Mouse (Mus musculus) hindbrain, embryonic 15.5 days (tissue): ENCODE results near the gene Ube2d2b. TPM values are rescaled to one million over a fixed set of nuclear protein-coding genes. Genes with fewer than 3 reads are reported as not detected.

ENCODE experiments used
- ATAC-seq: fragments of 200-750 bp; cut with Nextera tagmentation; 2 replicates; pipeline ENCODE4 v1.8.0; 2017; ENCODE audit warnings: low read depth, moderate number of reproducible peaks, moderate TSS enrichment; ENCODE audit not compliant: low FRiP score
- H3K27ac ChIP-seq: fragments of 300-500 bp; sonication (generic); replicated peaks from 2 replicates; pipeline ENCODE4 v1.5.1; 2015; ENCODE audit warnings: mild to moderate bottlenecking, inconsistent platforms
- H3K27me3 ChIP-seq: fragments of 300-500 bp; sonication (generic); 2 replicates; pipeline ENCODE4 v1.6.1; 2015; ENCODE audit warnings: control low read depth, inconsistent platforms
- H3K36me3 ChIP-seq: fragments of 300-500 bp; sonication (generic); 2 replicates; pipeline ENCODE4 v1.6.1; 2015; ENCODE audit warnings: control low read depth, inconsistent platforms
- H3K4me1 ChIP-seq: fragments of 300-500 bp; sonication (generic); replicated peaks from 2 replicates; pipeline ENCODE4 v1.6.1; 2015; ENCODE audit warnings: control low read depth, inconsistent platforms
- H3K4me2 ChIP-seq: fragments of 300-500 bp; sonication (generic); 2 replicates; pipeline ENCODE4 v1.6.1; 2015; ENCODE audit warnings: moderate library complexity, mild to moderate bottlenecking, inconsistent platforms
- H3K4me3 ChIP-seq: fragments of 300-500 bp; sonication (generic); 2 replicates; pipeline ENCODE4 v1.5.1; 2015; ENCODE audit warnings: mild to moderate bottlenecking, inconsistent platforms
- H3K9ac ChIP-seq: fragments of 300-500 bp; sonication (generic); 2 replicates; pipeline ENCODE4 v1.6.1; 2015; ENCODE audit warnings: inconsistent platforms
- H3K9me3 ChIP-seq: fragments of 300-500 bp; sonication (generic); 2 replicates; pipeline ENCODE4 v1.6.1; 2016; ENCODE audit warnings: control low read depth, inconsistent platforms
- WGBS: fragments of 180-500 bp; shearing (Covaris S2); methylation state at CpG from one replicate; pipeline ENCODE4 v1.1.7; 2015; 5-methylcytosine and 5-hydroxymethylcytosine counted together
- polyA plus RNA-seq: library from polyadenylated mRNA; unstranded; fragments of >200 nt; fragmentation: Nextera tagmentation; extraction: Ambion mirVana; gene quantifications from 2 replicates; pipeline ENCODE4 v1.2.1, GENCODE M21; 2015

The Ube2d2b gene
- polyA plus RNA-seq, 1 experiment from 2014 or later: 0.17 TPM

DNA sequence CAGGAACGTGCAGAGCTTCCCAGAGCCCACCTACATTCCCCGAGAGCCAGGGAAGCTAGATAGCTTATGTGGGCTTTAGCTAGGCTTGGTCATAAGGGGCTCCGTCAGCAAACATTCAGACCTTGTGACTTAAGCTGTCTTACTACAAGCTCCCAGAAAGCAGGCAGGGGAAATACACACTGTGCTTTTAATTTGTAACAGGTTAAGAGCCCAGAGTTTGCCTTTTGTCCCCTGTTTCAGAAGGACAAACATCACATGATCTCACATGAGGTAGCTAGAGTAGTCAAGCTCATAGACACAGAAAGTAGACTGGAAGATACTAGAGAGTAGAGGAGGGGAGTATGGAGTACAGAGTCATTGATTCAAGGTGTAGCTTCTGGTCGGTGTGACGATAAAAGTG, 50.8 kb downstream of the Ube2d2b start:
- H3K4me3 ChIP-seq: no peak overlapping the region
- no peaks in the 10 kb centered on the region for H3K4me1 ChIP-seq
- WGBS: 86% methylated on average over 5 of the region's 5 CpGs
- no peaks in the 10 kb centered on the region for H3K9me3 ChIP-seq
- no peak for ATAC-seq
- H3K36me3 ChIP-seq: no peaks in the 10 kb centered on the region
- H3K27me3 ChIP-seq: no peaks in the 10 kb centered on the region
- no peak overlapping the region for H3K27ac ChIP-seq
- no peak overlapping the region for H3K4me2 ChIP-seq
- H3K9ac ChIP-seq: no peak overlapping the region

Other genes starting within 250 kb of the Ube2d2b start
- 21.9 and 22.9 TPM in 2 replicates for gene Rpap2, start 232.7 kb upstream of the Ube2d2b start, polyA plus RNA-seq
- gene Glmn, start 232.2 kb upstream of the Ube2d2b start, polyA plus RNA-seq: 30.2 and 32.9 TPM in 2 replicates
- not detected in 2 replicates for gene Gfi1, start 104.1 kb upstream of the Ube2d2b start, polyA plus RNA-seq
- gene Evi5, start 45.0 kb downstream of the Ube2d2b start, polyA plus RNA-seq: 51.7 and 54.8 TPM in 2 replicates
- 57.8 and 61.0 TPM in 2 replicates for gene Rpl5, start 70.4 kb downstream of the Ube2d2b start, polyA plus RNA-seq
- gene Fam69a, start 157.0 kb downstream of the Ube2d2b start, polyA plus RNA-seq: 58.7 and 62.0 TPM in 2 replicates
- 94.1 and 97.9 TPM in 2 replicates for gene Mtf2, start 235.6 kb downstream of the Ube2d2b start, polyA plus RNA-seq